Mouse (Mus musculus) cerebellum, adult 2 months (tissue): ENCODE results near the gene Ubxn4.

Experiments
- CTCF ChIP-seq: fragments of 200-500 bp; IDR thresholded peaks from 2 replicates; pipeline ENCODE4 v1.5.1; 2011; ENCODE audit warnings: low read depth, mild to moderate bottlenecking, control low read depth, low read length, moderate library complexity, borderline replicate concordance; ENCODE audit not compliant: insufficient read depth
- POLR2A ChIP-seq: fragments of 200-500 bp; IDR thresholded peaks from 2 replicates; pipeline ENCODE4 v1.6.1; 2011; ENCODE audit warnings: low read length, control low read depth, borderline replicate concordance; ENCODE audit not compliant: insufficient read depth

DNA sequence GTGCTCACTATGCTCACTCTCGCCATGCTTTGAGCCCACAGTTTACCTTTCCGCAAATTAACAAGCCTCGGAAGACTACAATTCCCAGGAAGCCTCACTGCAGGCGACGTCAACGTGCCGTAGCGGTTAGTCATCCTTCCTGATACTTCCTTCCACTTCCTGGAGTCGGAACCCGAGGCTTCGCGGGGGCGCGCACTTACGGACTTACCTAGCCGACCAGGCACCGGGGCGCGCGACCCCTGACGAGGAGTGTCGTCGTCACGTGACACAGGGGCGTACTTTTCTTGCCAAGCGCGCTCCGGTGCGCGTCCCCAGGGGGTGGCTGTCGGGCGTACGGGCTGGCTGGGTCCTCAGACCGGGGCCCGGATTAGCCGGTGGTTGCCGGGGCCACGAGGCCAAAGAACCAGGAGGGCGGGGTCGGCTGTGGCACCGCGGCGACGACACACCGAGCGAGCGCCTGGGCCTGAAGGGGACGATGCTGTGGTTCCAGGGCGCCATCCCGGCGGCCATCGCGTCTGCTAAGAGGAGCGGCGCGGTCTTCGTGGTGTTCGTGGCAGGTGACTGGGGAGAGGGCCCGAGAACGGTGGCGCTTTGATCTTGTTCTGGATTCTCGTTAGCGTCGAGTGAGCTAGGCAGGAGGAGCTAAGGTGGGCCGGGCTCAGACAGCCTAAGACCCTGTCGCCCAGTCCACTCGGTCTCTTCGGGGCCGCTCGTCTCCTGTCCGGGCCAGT is 397 bp downstream of the Ubxn4 start:
- no peak for TF ChIP-seq CTCF
- TF ChIP-seq POLR2A = peak; percentile 64; the same call in 1 of the 2 replicates
